Mouse (Mus musculus) neural tube, embryonic 11.5 days (tissue): ENCODE data around the gene Gm45711. TPM values are rescaled to one million over a fixed set of nuclear protein-coding genes. Genes with fewer than 3 reads are reported as not detected.
"Not testable (repeated sequence)": the region's sequence is repeated elsewhere in the genome, so short reads cannot be mapped to it uniquely, and the experiment has no call there.

Source experiments
- ATAC-seq: fragments of 200-750 bp; cut with Nextera tagmentation; 2 replicates; pipeline ENCODE4 v1.8.0; 2017; ENCODE audit warnings: moderate number of reproducible peaks, mild to moderate bottlenecking, moderate TSS enrichment, moderate library complexity; ENCODE audit not compliant: insufficient read depth, low FRiP score, low TSS enrichment
- DNase-seq: peaks from one replicate; pipeline ENCODE4 v3.0.0-alpha.2; 2015; ENCODE audit warnings: low spot score
- H3K27ac ChIP-seq: fragments of 300-500 bp; sonication (generic); 2 replicates; pipeline ENCODE4 v1.5.1; 2014; ENCODE audit warnings: low read depth, mild to moderate bottlenecking, low read length
- H3K27me3 ChIP-seq: fragments of 300-500 bp; sonication (generic); 2 replicates; pipeline ENCODE4 v1.6.1; 2014; ENCODE audit warnings: mild to moderate bottlenecking, low read length, mixed read lengths; ENCODE audit not compliant: control insufficient read depth, insufficient read depth
- H3K36me3 ChIP-seq: fragments of 300-500 bp; sonication (generic); 2 replicates; pipeline ENCODE4 v1.6.1; 2014; ENCODE audit warnings: mild to moderate bottlenecking, low read length, moderate library complexity, mixed read lengths; ENCODE audit not compliant: control insufficient read depth, insufficient read depth
- H3K4me1 ChIP-seq: fragments of 300-500 bp; sonication (generic); 2 replicates; pipeline ENCODE4 v1.6.1; 2014; ENCODE audit warnings: low read length, mixed read lengths; ENCODE audit not compliant: control insufficient read depth, insufficient read depth
- H3K4me2 ChIP-seq: fragments of 300-500 bp; sonication (generic); 2 replicates; pipeline ENCODE4 v1.6.1; 2014; ENCODE audit warnings: low read depth, mild to moderate bottlenecking, moderate library complexity
- H3K4me3 ChIP-seq: fragments of 300-500 bp; sonication (generic); 2 replicates; pipeline ENCODE4 v1.5.1; 2014; ENCODE audit warnings: low read depth, low read length
- H3K9ac ChIP-seq: fragments of 300-500 bp; sonication (generic); 2 replicates; pipeline ENCODE4 v1.6.1; 2014; ENCODE audit warnings: mild to moderate bottlenecking, low read length
- H3K9me3 ChIP-seq: fragments of 300-500 bp; sonication (generic); 2 replicates; pipeline ENCODE4 v1.6.1; 2016; ENCODE audit warnings: low read length; ENCODE audit not compliant: control insufficient read depth
- WGBS: fragments of 180-500 bp; shearing (Covaris S2); extraction: QIAGEN DNeasy Blood & Tissue Kit; methylation state at CpG from one replicate; pipeline ENCODE4 v1.1.7; 2014; 5-methylcytosine and 5-hydroxymethylcytosine counted together
- polyA plus RNA-seq: library from polyadenylated mRNA; unstranded; fragments of >200 nt; fragmentation: Nextera tagmentation; extraction: Ambion mirVana; gene quantifications from 2 replicates; pipeline ENCODE4 v1.2.1, GENCODE M21; 2014

Gene Gm45711
- polyA plus RNA-seq, 1 experiment from 2014 or later, result not detected

- no peak for DNase-seq
- H3K4me1 ChIP-seq, result no peaks in the 10 kb centered on the region
- no peaks in the 10 kb centered on the region for H3K9me3 ChIP-seq
- 86% methylated on average over 1 of the region's 1 CpGs for WGBS
- H3K4me2 ChIP-seq, result no peak overlapping the region
- ATAC-seq, result no peak
- H3K27ac ChIP-seq, result no peak overlapping the region
- H3K9ac ChIP-seq, result no peak overlapping the region
- H3K4me3 ChIP-seq, result no peak overlapping the region
- no peaks in the 10 kb centered on the region for H3K36me3 ChIP-seq
- H3K27me3 ChIP-seq, result no peaks in the 10 kb centered on the region
Measured at GRCm38 (mm10) chr8:104334196-104334595, 24.3 kb upstream of the Gm45711 start.

GRCm38 (mm10) chr8:104333786-104334185, 23.9 kb upstream of the Gm45711 start:
- 77% methylated on average over 5 of the region's 5 CpGs for WGBS
- Histone ChIP-seq H3K4me2 (no peak overlapping the region), H3K9me3 (no peaks in the 10 kb centered on the region), H3K9ac (no peak overlapping the region), H3K4me3 (no peak overlapping the region), H3K27me3 (no peaks in the 10 kb centered on the region), H3K27ac (no peak overlapping the region), H3K4me1 (no peaks in the 10 kb centered on the region), H3K36me3 (no peaks in the 10 kb centered on the region)
- ATAC-seq, result no peak
- DNase-seq, result no peak

GRCm38 (mm10) chr8:104332665-104333631, 23.1 kb upstream of the Gm45711 start:
- Histone ChIP-seq H3K9ac (no peak overlapping the region), H3K36me3 (no peaks in the 10 kb centered on the region), H3K4me3 (no peak overlapping the region), H3K9me3 (no peaks in the 10 kb centered on the region), H3K27me3 (no peaks in the 10 kb centered on the region), H3K4me2 (no peak overlapping the region), H3K4me1 (no peaks in the 10 kb centered on the region), H3K27ac (no peak overlapping the region)
- 81% methylated on average over 5 of the region's 5 CpGs for WGBS
- ATAC-seq (no peak), DNase-seq (no peak)

GRCm38 (mm10) chr8:104321930-104322329, 12.0 kb upstream of the Gm45711 start, which contains the start of gene Cmtm2b:
Cmtm2b (plus strand) TSS chr8:104322230.
- not testable (repeated sequence) for ATAC-seq, H3K9ac ChIP-seq, H3K4me2 ChIP-seq, DNase-seq, H3K27ac ChIP-seq, H3K4me3 ChIP-seq, H3K36me3 ChIP-seq, H3K4me1 ChIP-seq, H3K9me3 ChIP-seq, H3K27me3 ChIP-seq
- 94% methylated on average over 12 of the region's 12 CpGs for WGBS

GRCm38 (mm10) chr8:104321267-104321666, 11.4 kb upstream of the Gm45711 start, which contains the start of gene Gm11020:
Gm11020 (plus strand) TSS chr8:104321567.
- H3K27me3 ChIP-seq, H3K9ac ChIP-seq, H3K36me3 ChIP-seq, H3K4me1 ChIP-seq, H3K9me3 ChIP-seq, H3K27ac ChIP-seq, H3K4me3 ChIP-seq, ATAC-seq, H3K4me2 ChIP-seq, DNase-seq: not testable (repeated sequence)
- WGBS, result 85% methylated on average over 7 of the region's 11 CpGs

- Histone ChIP-seq H3K4me2 (no peak overlapping the region), H3K27ac (no peak overlapping the region), H3K36me3 (no peaks in the 10 kb centered on the region), H3K9ac (no peak overlapping the region), H3K4me1 (no peaks in the 10 kb centered on the region), H3K9me3 (no peaks in the 10 kb centered on the region), H3K27me3 (no peaks in the 10 kb centered on the region), H3K4me3 (no peak overlapping the region)
- DNase-seq (no peak), ATAC-seq (no peak)
- WGBS, result 76% methylated on average over 4 of the region's 4 CpGs
Measured at GRCm38 (mm10) chr8:104313311-104313710, 3.4 kb upstream of the Gm45711 start.

GRCm38 (mm10) chr8:104312023-104312422, 2.1 kb upstream of the Gm45711 start:
- H3K27ac ChIP-seq, DNase-seq, ATAC-seq, H3K36me3 ChIP-seq, H3K4me2 ChIP-seq, H3K9ac ChIP-seq, H3K27me3 ChIP-seq, H3K4me1 ChIP-seq, H3K4me3 ChIP-seq, H3K9me3 ChIP-seq: not testable (repeated sequence)
- WGBS, result 88% methylated on average over 3 of the region's 3 CpGs

- not testable (repeated sequence) for H3K4me3 ChIP-seq, H3K36me3 ChIP-seq, DNase-seq, H3K4me2 ChIP-seq, H3K4me1 ChIP-seq, H3K9ac ChIP-seq, H3K9me3 ChIP-seq, H3K27me3 ChIP-seq, H3K27ac ChIP-seq, ATAC-seq
- WGBS, result 49% methylated on average over 6 of the region's 6 CpGs
Measured at GRCm38 (mm10) chr8:104308341-104308740, 1.5 kb downstream of the Gm45711 start.

GRCm38 (mm10) chr8:104304962-104305361, 4.9 kb downstream of the Gm45711 start:
- no peak overlapping the region for H3K4me2 ChIP-seq
- DNase-seq, result no peak
- 87% methylated on average over 11 of the region's 11 CpGs for WGBS
- H3K36me3 ChIP-seq, result no peaks in the 10 kb centered on the region
- H3K27ac ChIP-seq, result no peak overlapping the region
- no peak for ATAC-seq
- H3K4me1 ChIP-seq, result no peaks in the 10 kb centered on the region
- no peaks in the 10 kb centered on the region for H3K27me3 ChIP-seq
- H3K9me3 ChIP-seq, result no peaks in the 10 kb centered on the region
- no peak overlapping the region for H3K4me3 ChIP-seq
- no peak overlapping the region for H3K9ac ChIP-seq
